Mouse (Mus musculus) kidney, adult 2 months (tissue): ENCODE data around the gene Zswim5.

Experiments used
- CTCF ChIP-seq: fragments of 200-500 bp; conservative IDR thresholded peaks from 2 replicates; pipeline ENCODE4 v1.5.1; 2011; ENCODE audit warnings: low read depth, mild to moderate bottlenecking, control low read depth, low read length, moderate library complexity, mixed read lengths; ENCODE audit not compliant: insufficient read depth, insufficient read length
- POLR2A ChIP-seq: fragments of 200-500 bp; IDR thresholded peaks from one replicate; pipeline ENCODE4 v1.6.1; 2011; ENCODE audit warnings: low read depth, low read length, control low read depth

DNA sequence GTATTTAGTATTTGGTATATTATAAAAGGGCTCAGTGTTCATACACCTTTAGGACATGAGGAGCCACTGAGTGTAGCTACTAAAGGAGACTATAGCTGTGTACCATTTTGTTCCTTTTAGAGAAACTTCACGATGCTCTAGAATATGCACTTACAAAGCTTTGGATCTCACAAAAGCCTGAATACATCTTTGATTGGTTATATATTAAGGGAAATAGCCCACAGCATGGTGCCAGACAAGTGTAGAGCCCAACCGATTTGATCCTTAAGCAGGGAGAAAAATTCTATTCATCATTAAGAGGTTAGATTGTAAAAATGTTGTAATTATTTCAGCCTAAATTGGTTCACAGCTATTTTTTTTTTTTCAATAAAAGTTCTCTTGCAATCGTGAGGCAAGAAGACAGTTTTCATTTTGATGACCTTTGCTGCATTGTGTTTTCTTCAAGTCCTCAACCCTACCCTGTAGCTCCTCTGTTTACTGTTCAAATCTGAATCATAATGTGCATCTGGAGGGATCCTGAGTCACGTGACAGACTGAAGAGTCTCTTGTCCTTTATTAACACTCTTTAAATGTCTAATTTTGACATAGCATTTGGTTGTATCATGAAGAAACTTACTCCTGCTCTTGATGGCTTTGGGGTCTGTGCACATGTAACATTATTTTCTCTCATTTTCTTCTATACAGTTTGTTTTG lies 33.5 kb downstream of the Zswim5 start:
- TF ChIP-seq CTCF (no peak), POLR2A (no peak)
